Mouse (Mus musculus) ZHBTc4 (cell line): ENCODE measurements around the gene Sgsm3.
"Not testable (repeated sequence)": the region's sequence is repeated elsewhere in the genome, so short reads cannot be mapped to it uniquely, and the experiment has no call there.

Experiments used
- DNase-seq: peaks from one replicate; pipeline ENCODE4 v3.0.0-alpha.2; 2011; ENCODE audit warnings: low read depth, low spot score

Gene Sgsm3

DNA sequence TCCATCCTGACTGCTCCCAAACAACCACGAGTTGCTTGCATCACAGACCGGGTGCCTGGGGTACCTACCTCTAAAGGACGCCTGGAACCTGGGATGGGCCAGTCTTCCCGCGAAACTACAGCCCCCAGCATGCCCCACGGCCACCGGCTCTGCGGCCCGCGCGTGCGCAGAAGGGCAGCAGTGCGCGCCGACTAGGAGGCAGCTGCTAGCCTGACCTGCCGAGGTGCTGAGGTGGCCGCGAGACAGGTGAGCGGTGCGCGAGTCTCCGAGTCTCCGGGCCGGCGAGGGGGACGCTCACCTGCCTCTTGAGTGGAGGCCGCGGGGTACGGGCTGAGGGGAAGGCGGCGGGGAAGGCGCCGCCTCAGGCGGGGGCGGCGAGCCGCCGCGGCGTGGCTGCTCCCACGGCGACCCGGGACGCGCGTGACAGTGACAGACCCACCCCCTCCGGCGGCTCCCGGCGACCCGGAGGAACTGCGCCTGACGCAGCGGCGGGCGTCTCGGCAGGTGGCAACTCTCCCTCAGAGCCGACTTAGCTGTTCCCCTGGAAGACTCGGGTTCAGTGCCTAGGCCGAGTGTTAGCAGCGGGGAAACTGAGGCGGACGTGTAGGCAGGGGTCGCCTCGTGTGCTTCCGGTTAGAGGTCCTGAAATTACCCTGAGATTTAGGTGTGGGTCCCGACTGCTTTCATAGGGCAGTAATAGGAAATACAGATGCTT is at the start of gene Sgsm3:
Sgsm3 (plus strand) TSS at position 146 of the 715 bp plus-strand sequence.
- peak; percentile 96 for DNase-seq

DNA sequence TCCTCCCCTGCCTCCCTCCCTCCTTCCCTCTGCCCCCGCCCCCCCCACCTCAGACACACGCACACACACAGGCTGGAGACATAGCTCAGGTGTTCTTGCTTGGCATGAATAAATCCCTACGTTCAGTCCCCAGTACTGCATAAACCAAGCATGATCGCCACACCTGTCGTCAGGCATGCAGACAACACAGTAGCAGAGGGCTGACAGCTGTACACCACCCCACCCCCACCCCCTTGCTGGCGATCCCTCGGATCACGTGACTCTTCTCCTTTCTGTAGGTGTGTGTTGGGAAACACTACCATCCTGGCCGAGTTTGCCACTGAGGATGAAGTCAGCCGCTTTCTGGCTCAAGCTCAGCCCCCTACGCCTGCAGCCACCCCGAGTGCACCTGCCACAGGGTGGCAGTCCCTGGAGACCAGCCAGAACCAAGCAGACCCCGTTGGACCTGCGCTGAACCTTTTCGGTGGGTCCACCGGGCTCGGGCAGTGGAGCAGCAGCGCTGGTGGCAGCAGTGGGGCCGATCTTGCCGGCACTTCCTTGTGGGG is 48.7 kb upstream of the Sgsm3 start:
- peak; percentile 81 for DNase-seq

DNA sequence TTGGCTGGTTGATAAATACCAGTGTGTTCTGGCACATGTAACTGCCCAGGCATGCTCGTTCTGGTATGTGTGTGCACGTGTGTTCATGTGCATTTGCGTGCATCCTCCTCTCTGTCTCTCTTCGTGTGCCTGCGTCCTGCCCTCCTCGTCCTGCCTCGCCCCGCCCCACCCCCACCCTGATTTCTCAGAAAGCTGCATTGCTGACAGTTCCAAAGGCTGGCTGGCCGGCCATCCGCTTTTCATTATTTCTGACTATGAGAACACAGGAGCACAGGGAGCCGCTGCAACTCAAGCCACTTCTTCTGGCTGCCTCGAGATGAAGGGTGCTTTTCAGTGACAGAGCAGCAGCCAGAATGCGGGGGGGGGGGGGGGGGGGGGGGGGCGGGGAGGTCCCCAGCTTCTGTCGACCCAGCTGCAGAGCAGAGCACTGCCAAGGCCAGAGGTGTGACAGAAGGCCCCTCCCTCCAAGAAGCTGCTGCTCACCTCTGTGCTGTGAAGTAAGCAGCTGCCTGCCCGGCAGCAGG is 47.5 kb upstream of the Sgsm3 start:
- peak; percentile 77 for DNase-seq

DNA sequence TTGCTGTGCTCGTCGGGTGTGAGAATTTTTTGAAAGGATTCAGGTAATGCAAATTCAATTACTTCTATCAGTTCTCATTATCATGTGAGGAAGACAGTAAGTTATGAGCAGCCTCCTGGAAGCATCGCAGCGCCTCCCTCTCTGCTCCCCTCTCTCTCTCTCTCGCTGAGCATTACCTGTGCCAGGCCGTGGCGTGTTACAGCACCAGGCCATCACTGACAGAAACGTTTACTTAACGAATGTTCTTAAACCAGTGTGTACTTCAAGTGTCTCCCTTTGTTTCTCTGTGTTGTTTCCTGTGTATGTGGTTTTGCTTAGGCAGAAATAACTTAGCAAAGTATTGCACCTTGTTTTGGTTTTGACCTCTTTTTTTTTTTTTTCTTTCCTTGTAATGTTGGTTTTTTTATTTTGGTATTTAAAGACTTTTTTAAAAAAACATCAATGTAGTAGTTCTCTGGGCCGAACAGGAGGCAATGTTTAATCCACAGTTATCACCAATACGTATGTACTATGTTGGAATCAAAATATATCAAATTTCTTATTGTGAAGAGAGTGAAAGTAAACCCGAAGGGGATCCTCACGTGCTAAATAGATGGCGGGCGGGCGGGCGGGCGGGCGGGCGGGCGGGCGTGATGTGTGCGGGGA is 46.8 kb upstream of the Sgsm3 start:
- not testable (repeated sequence) for DNase-seq

DNA sequence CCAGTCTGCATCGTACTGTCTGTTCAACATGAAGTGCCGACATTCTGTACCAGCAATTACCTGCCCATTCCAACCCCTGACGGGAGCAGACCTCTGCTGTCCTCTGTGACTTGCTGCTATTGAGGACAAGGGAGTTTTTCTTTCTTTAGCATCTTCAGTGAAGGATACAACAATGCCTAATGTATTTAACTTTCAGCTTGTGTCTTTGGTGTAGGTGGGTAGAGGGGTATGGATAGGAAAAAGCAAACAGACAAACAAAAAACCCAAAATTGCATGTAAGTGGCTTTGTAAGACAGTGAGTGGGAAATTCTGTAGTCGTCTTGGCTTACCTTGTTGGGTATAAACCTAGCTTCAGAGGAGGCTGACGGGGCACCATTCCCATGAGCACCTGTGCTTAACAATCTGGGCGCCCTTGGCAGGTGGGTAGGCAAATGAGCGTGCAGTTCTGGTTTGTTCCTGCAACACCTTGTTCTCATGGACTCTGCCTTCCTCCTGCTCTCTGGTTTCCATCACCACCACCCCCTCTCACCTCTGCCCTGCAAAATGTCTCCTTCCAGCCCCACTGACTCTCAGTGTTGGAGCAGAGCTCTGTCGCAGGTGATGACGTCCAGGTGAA is 46.1 kb upstream of the Sgsm3 start:
- DNase-seq: no peak

- DNase-seq: no peak
These were observed 42.7 kb upstream of the Sgsm3 start for GRCm38 (mm10) chr15:80934841-80935240.

GRCm38 (mm10) chr15:80936686-80937085 is 40.9 kb upstream of the Sgsm3 start:
- no peak for DNase-seq

- no peak for DNase-seq
These were observed 39.0 kb upstream of the Sgsm3 start for GRCm38 (mm10) chr15:80938615-80939014.

- no peak for DNase-seq
These were observed 38.2 kb upstream of the Sgsm3 start for GRCm38 (mm10) chr15:80939401-80939800.

DNA sequence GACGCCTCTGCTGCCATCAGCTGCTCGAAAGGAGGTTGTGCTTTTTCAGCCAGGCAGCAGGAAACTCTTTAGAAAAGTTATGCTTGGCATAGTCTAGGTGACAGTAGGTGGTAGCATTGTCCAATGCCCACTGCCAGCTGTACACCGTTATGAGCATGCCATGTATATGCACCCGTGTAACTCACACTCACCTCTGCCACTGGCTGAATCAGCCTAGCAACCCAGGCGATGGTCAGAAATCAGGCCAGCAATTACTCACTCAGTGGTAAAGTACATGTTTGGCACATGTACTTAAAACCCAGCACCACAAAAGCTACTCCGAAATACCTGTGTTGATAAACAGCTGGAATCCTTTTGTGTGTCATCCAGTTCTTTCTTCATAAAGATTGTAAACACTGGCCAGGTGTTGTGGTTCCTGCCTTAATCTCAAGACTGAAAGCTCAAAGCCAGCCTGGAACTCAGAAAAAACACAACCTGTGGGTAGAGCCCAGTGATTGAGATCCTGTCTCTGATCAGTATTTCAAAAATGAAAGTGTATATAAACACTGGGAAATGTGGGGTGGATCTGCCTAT is 36.0 kb upstream of the Sgsm3 start:
- DNase-seq: no peak

DNA sequence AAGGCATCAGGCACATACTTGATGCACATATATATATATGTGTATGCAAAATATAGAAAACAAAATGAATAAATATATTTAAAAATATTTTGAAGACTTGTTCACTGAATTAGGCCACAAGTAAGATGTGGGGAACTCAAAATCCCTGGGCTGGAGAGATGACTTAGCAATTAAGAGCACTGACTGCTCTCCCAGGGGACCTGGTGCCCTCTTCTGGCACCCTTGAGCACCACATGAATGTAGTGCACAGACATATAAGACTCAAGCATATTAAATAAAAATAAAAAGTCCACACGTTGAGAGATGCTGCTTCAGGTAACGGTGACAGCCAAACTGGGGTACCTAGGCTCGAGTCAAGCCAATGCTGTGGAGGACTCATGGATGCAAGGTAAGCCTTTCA is 31.7 kb upstream of the Sgsm3 start:
- peak; percentile 67 for DNase-seq

DNA sequence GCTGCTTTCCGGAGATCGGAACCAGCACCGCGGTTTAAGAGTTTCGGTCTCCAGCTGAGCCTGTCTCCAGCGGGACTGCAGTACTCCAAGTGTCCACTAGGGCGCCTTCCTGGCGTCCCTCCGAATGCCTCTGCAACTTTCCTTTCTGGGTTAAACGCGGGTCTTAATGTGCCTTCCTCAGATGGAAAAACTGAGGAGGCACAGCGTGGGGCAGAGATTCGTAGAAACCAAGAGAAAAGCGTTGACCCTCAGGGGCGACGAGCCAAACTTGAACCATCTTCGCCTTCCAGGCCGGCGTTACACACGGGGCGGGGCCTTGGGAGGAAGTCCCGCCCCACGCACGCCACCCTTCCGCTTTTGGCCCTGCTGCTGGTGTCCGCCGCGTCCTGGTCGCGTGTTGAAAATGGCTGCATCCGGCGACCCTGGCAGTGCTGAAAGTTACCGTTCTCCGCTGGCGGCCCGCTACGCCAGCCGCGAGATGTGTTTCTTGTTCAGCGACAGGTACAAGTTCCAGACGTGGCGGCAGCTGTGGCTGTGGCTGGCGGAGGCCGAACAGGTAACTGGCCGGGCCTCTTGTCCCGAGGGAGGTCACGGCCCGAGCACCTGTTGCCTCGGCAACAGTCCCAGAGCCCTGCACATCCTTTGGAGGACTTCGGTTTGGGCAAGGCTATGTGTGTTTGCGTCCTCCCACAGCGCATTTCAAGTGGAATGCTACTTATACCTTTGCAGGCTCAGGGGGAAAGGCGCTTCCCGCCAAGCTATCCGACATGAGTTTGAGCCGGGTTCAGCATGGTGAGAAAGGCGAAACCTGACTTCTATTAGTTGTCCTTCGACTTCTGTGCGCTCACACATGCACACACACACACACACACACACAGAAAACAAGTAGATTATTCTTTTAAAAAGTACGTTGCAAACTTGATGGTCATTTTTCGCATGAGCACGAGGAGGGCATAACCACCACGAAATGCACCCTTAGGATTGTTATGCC is 29.1 kb upstream of the Sgsm3 start, which contains the start of gene Adsl:
Adsl (plus strand) TSS at position 346 of the 991 bp plus-strand sequence.
- peak; percentile 97 for DNase-seq

DNA sequence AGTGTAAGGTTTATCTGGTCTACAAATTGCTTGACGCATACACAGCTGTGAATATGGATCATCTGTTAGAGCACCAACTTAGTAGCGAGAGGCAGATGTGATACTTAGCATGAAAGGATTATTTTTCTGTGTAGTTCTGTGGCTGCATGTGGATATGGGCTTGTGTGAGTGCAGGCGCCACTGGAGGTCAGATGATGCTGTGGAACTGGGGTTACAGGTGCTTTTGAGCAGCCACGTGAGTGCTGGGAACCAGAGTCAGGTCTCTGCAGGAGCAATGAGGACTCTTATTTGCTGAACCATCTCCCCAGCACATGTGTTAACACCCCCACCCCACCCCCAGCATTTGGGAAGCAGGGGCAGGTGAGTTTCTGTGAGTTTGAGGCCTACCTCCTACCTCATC is 28.1 kb upstream of the Sgsm3 start:
- DNase-seq: no peak

- DNase-seq: no peak
These were observed 27.5 kb upstream of the Sgsm3 start for GRCm38 (mm10) chr15:80950055-80950454.

DNA sequence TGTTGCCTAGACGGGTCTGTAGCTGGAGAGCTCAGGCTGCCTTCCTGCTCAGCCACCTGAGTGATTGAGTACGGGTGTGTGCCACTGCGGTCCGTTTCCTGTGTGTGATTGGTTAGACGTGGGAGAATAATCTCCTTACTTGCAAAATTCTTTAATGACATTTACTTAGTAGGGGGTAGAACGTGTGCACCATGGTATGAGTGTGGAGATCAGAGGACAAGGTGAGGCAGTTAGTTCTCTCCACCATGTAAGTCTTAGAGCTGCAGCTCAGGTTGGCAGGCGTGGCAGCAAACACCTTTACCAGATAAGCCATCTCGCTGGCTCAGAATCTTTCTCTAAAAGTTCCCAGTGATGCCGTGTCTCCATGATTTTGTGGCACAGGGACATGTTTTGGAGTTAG is 23.6 kb upstream of the Sgsm3 start:
- no peak for DNase-seq

- peak; percentile 53 for DNase-seq
These were observed 22.7 kb upstream of the Sgsm3 start for GRCm38 (mm10) chr15:80954861-80955260.

- DNase-seq: no peak
These were observed 21.6 kb upstream of the Sgsm3 start for GRCm38 (mm10) chr15:80955836-80956438.

GRCm38 (mm10) chr15:80969371-80969770 is 8.2 kb upstream of the Sgsm3 start:
- no peak for DNase-seq

DNA sequence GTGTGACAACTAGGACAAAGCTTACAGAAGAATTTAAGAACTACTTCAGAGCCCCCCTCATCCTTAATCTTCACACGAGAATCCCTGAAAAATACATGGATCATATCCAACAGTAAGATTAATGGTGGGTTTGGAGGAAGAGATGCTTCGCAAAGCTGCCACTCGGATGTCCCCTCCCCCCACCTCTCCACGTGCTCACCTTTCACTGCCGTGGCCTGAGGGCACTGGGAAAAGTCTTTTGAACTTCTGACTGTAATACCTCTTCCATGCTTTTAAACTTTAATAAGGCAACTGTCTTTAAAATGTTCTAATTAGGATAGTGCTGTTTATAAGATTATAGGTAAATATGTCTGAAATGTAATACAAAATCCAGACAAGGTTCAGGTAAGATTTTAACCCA is 3.3 kb upstream of the Sgsm3 start:
- no peak for DNase-seq

- DNase-seq: no peak
These were observed 1.9 kb upstream of the Sgsm3 start for GRCm38 (mm10) chr15:80975666-80976065.
